Mouse (Mus musculus) erythroblast, embryonic 14.5 days (primary cell): ENCODE data around the gene Dst.

Experiments used
- GATA1 ChIP-seq: IDR thresholded peaks from 2 replicates; pipeline ENCODE4 v1.6.1; 2012; ENCODE audit warnings: low read length, inconsistent platforms, mixed read lengths
- TAL1 ChIP-seq: IDR thresholded peaks from 3 replicates; pipeline ENCODE4 v1.6.1; 2012; ENCODE audit warnings: low read length, inconsistent platforms, mixed read lengths

DNA sequence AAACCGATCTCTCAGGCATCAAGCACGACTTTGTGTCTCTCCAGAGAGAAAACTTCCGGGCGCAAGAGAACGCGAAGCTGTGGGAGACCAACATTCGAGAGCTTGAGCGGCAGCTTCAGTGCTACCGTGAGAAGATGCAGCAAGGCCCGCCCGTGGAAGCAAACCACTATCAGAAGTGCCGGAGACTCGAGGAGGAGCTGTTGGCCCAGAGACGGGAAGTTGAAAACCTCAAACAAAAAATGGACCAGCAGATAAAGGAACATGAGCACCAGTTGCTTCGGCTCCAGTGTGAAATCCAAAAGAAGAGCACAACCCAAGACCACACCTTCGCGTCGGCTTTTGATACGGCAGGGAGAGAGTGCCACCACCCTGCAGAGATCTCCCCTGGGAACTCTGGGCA lies 271.7 kb downstream of the Dst start:
- TF ChIP-seq GATA1: no peak
- no peak for TF ChIP-seq TAL1
